Comparison of ENCODE assay signal across 20 mouse cellular contexts in the genomic region with DNA sequence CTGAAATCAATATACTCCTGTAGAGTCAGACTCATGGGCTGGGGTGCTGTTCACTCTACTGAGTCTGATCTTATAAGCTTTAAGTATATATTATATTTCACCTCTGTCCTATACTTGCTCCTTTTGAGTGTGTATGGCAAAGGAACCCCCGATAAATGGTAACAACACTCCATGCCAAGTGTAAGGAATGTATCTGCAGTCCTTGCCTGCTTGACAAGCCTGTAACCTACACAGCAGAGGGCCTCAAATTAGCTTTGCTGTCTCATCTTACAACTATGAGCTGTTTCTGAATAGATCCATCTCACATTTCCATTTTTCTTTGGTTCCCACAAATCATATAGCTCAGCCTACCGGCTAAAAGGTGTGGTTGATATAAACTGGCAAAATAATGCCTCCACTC. TPM values are rescaled to one million over a fixed set of nuclear protein-coding genes. Genes with fewer than 3 reads are reported as not detected.
DNase-seq lines count a peak whose midpoint lies in the region; ATAC-seq lines count a peak whose summit lies in the region.
"Had no signal": no experiment of that assay in that cellular context is flagged by ENCODE, and none has a peak within 500 bp of the region (broad histone marks: within the 10 kb centered on the region; RNA-seq: fewer than 3 reads in every experiment).

No protein-coding gene starts in this region.

- no peaks in the 10 kb centered on the region for H3K27me3 ChIP-seq in embryonic facial prominence, embryonic 13.5 days
- no peaks in the 10 kb centered on the region for H3K27me3 ChIP-seq in embryonic facial prominence, embryonic 10.5 days (replicated peaks; ENCODE audit: low read depth, poor library complexity, severe bottlenecking)
- no peaks in the 10 kb centered on the region for H3K27me3 ChIP-seq in embryonic facial prominence, embryonic 14.5 days (replicated peaks; ENCODE audit: control insufficient read depth, insufficient read depth, low read length)
- H3K27me3 ChIP-seq: CH12.LX had no signal

- H3K36me3 ChIP-seq in embryonic facial prominence, embryonic 13.5 days: no peaks in the 10 kb centered on the region
- H3K36me3 ChIP-seq in embryonic facial prominence, embryonic 10.5 days (replicated peaks): no peaks in the 10 kb centered on the region
- H3K36me3 ChIP-seq in embryonic facial prominence, embryonic 14.5 days (ENCODE audit: control insufficient read depth, insufficient read depth, low read length): no peaks in the 10 kb centered on the region
- H3K36me3 ChIP-seq: G1E had no signal

- no peak overlapping the region for H3K27ac ChIP-seq in embryonic facial prominence, embryonic 13.5 days
- no peak overlapping the region for H3K27ac ChIP-seq in embryonic facial prominence, embryonic 10.5 days (replicated peaks)
- no peak overlapping the region for H3K27ac ChIP-seq in embryonic facial prominence, embryonic 14.5 days (replicated peaks; ENCODE audit: low read depth, low read length)

- H3K4me1 ChIP-seq in embryonic facial prominence, embryonic 13.5 days: no peaks in the 10 kb centered on the region
- H3K4me1 ChIP-seq in embryonic facial prominence, embryonic 10.5 days: no peaks in the 10 kb centered on the region
- H3K4me1 ChIP-seq in embryonic facial prominence, embryonic 14.5 days (ENCODE audit: control insufficient read depth, insufficient read depth, low read length): no peaks in the 10 kb centered on the region

- WGBS in embryonic facial prominence, embryonic 13.5 days: 71% methylated on average over 2 of the region's 2 CpGs
- WGBS in embryonic facial prominence, embryonic 10.5 days: 89% methylated on average over 2 of the region's 2 CpGs
- 71% methylated on average over 2 of the region's 2 CpGs for WGBS in embryonic facial prominence, embryonic 14.5 days

- 0 out of 2 replicates have a peak, but pooled peaks have one; percentile 15 for ATAC-seq in embryonic facial prominence, embryonic 13.5 days (ENCODE audit: insufficient number of reproducible peaks, insufficient read depth, low FRiP score, low TSS enrichment, low read depth)
- ATAC-seq in embryonic facial prominence, embryonic 14.5 days (ENCODE audit: low read depth): peak; percentile 91; the same call in 1 of the 2 replicates
- ATAC-seq: activated CD4-positive, CD25-positive, alpha-beta regulatory T cell, adult 4 months; CD4-positive, CD25-positive, alpha-beta regulatory T cell, adult 4 months; Patski had no signal

- no peak overlapping the region for H3K9ac ChIP-seq in embryonic facial prominence, embryonic 13.5 days
- H3K9ac ChIP-seq in embryonic facial prominence, embryonic 14.5 days (ENCODE audit: low read depth, low read length): no peak overlapping the region

- H3K9me3 ChIP-seq in embryonic facial prominence, embryonic 13.5 days: no peaks in the 10 kb centered on the region
- H3K9me3 ChIP-seq in embryonic facial prominence, embryonic 10.5 days: no peaks in the 10 kb centered on the region
- no peaks in the 10 kb centered on the region for H3K9me3 ChIP-seq in embryonic facial prominence, embryonic 14.5 days (ENCODE audit: control insufficient read depth, low read length)
- H3K9me3 ChIP-seq: G1E had no signal

- no peak overlapping the region for H3K4me2 ChIP-seq in embryonic facial prominence, embryonic 13.5 days
- no peak overlapping the region for H3K4me2 ChIP-seq in embryonic facial prominence, embryonic 14.5 days (ENCODE audit: low read depth, low read length)

- H3K4me3 ChIP-seq in embryonic facial prominence, embryonic 13.5 days: no peak overlapping the region
- H3K4me3 ChIP-seq in embryonic facial prominence, embryonic 10.5 days: no peak overlapping the region
- no peak overlapping the region for H3K4me3 ChIP-seq in embryonic facial prominence, embryonic 14.5 days (ENCODE audit: low read depth, low read length)

- DNase-seq in embryonic facial prominence, embryonic 10.5 days (ENCODE audit: low spot score): no peak
- peak; percentile 44 for DNase-seq in embryonic facial prominence, embryonic 14.5 days (ENCODE audit: low spot score)
- no peak for DNase-seq in cerebellum, postnatal 10 days
- DNase-seq: adrenal gland, adult 2 months; adrenal gland, adult 8-10 months; adrenal gland, postnatal 10 days; adrenal gland, postnatal 14 days; adrenal gland, postnatal 25 days; adrenal gland, postnatal 36 days; B cell, adult 2 months; cerebellum, adult 11 months; cerebellum, adult 11-12 months; cerebellum, adult 18-20 months had no signal

RNA-seq across cellular contexts. Expression of gene 4930578C19Rik, which starts 46.6 kb away (rescaled TPM):
- polyA plus RNA-seq in embryonic facial prominence, embryonic 13.5 days (2015; fragmentation: Nextera tagmentation; extraction: Ambion mirVana): 1.1 TPM in 2 replicates
- 0.43 and 0.46 TPM in 2 replicates for polyA plus RNA-seq in embryonic facial prominence, embryonic 10.5 days (2016; fragmentation: Nextera tagmentation; extraction: Ambion mirVana)
- 0.99 and 1.1 TPM in 2 replicates for polyA plus RNA-seq in embryonic facial prominence, embryonic 14.5 days (2014; fragmentation: Nextera tagmentation; extraction: Ambion mirVana)
- polyA plus RNA-seq: activated CD4-positive, CD25-positive, alpha-beta regulatory T cell, adult 4 months; C2C12; CD4-positive, CD25-positive, alpha-beta regulatory T cell, adult 4 months; G1E; Patski had no signal
